Mouse (Mus musculus): Measurements from ENCODE around the gene Sgsm1. TPM values are rescaled to one million over a fixed set of nuclear protein-coding genes. Genes with fewer than 3 reads are reported as not detected.

Gene Sgsm1
- polyA plus RNA-seq, 1 experiment from 2014 or later: 0.57 TPM

GRCm38 (mm10) chr5:113334621-113335530, 24.3 kb upstream of the Sgsm1 start:
- H3K4me2 ChIP-seq (ENCODE audit: low read length): peak overlapping the region; percentile 52
- no peaks in the 10 kb centered on the region for H3K36me3 ChIP-seq (ENCODE audit: control insufficient read depth, insufficient read depth, low read length)
- H3K4me1 ChIP-seq (ENCODE audit: control insufficient read depth in 2 of 2, insufficient read depth in 2 of 2, low read length in 2 of 2): no peaks in the 10 kb centered on the region; a peak in 1 of 4 replicates
- no peak overlapping the region for H3K27ac ChIP-seq (replicated peaks in 1 of 2; ENCODE audit: control insufficient read depth in 1 of 2, insufficient read depth in 1 of 2, low read depth in 2 of 2, low read length in 2 of 2)
- no peak overlapping the region for H3K9ac ChIP-seq (ENCODE audit: low read length)
- WGBS: 7% methylated on average over 34 of the region's 34 CpGs
- H3K9me3 ChIP-seq (ENCODE audit: control insufficient read depth, low read length): peaks cover 2% of the 10 kb centered on the region; the same call in 1 of the 2 replicates
- H3K4me3 ChIP-seq (ENCODE audit: control insufficient read depth in 1 of 2, insufficient read depth in 1 of 2, low read depth in 1 of 2, low read length in 2 of 2): peak overlapping the region in 1 of 2 experiments; percentile 25; a peak in 2 of 4 replicates
- ATAC-seq (ENCODE audit: insufficient number of reproducible peaks, insufficient read depth, low FRiP score, low read depth): no peak
- peaks cover 83% of the 10 kb centered on the region for H3K27me3 ChIP-seq (ENCODE audit: control insufficient read depth, insufficient read depth, low read length)

DNA sequence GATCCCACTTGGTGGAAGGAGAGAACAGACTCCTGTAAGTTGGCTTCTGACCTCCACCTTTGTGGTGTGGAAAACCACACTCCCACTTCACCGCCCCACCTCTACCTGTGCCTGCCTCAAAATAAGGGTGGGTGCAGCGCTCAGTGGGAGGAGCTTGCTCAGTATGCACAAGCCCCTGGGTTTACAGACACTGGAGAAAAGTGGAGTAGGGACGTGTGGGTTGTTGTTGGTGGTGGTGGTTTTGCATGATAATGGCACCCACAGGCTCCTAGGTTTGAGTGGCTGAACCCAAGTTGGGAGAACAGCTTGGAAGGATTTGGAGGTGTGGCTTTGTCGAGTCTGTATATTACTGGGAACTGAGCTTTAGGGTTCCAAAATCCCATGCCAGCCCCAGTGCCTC, 22.3 kb upstream of the Sgsm1 start:
- Histone ChIP-seq H3K4me1 (ENCODE audit: control insufficient read depth in 2 of 2, insufficient read depth in 2 of 2, low read length in 2 of 2) (no peaks in the 10 kb centered on the region; a peak in 1 of 4 replicates), H3K27me3 (ENCODE audit: control insufficient read depth, insufficient read depth, low read length) (peaks cover 63% of the 10 kb centered on the region), H3K9ac (ENCODE audit: low read length) (no peak overlapping the region), H3K4me3 (ENCODE audit: control insufficient read depth in 1 of 2, insufficient read depth in 1 of 2, low read depth in 1 of 2, low read length in 2 of 2) (no peak overlapping the region), H3K4me2 (ENCODE audit: low read length) (no peak overlapping the region), H3K9me3 (ENCODE audit: control insufficient read depth, low read length) (peaks cover 11% of the 10 kb centered on the region), H3K36me3 (ENCODE audit: control insufficient read depth, insufficient read depth, low read length) (no peaks in the 10 kb centered on the region), H3K27ac (replicated peaks in 1 of 2; ENCODE audit: control insufficient read depth in 1 of 2, insufficient read depth in 1 of 2, low read depth in 2 of 2, low read length in 2 of 2) (no peak overlapping the region)
- ATAC-seq (ENCODE audit: insufficient number of reproducible peaks, insufficient read depth, low FRiP score, low read depth): no peak
- WGBS: 52% methylated on average over 4 of the region's 4 CpGs

GRCm38 (mm10) chr5:113332239-113332638, 21.7 kb upstream of the Sgsm1 start:
- H3K9me3 ChIP-seq (ENCODE audit: control insufficient read depth, low read length): peaks cover 11% of the 10 kb centered on the region
- H3K27ac ChIP-seq (replicated peaks in 1 of 2; ENCODE audit: control insufficient read depth in 1 of 2, insufficient read depth in 1 of 2, low read depth in 2 of 2, low read length in 2 of 2): no peak overlapping the region
- 22% methylated on average over 12 of the region's 12 CpGs for WGBS
- no peaks in the 10 kb centered on the region; a peak in 1 of 4 replicates for H3K4me1 ChIP-seq (ENCODE audit: control insufficient read depth in 2 of 2, insufficient read depth in 2 of 2, low read length in 2 of 2)
- no peak overlapping the region for H3K4me3 ChIP-seq (ENCODE audit: control insufficient read depth in 1 of 2, insufficient read depth in 1 of 2, low read depth in 1 of 2, low read length in 2 of 2)
- ATAC-seq (ENCODE audit: insufficient number of reproducible peaks, insufficient read depth, low FRiP score, low read depth): no peak
- peaks cover 57% of the 10 kb centered on the region for H3K27me3 ChIP-seq (ENCODE audit: control insufficient read depth, insufficient read depth, low read length)
- H3K4me2 ChIP-seq (ENCODE audit: low read length): no peak overlapping the region
- no peaks in the 10 kb centered on the region for H3K36me3 ChIP-seq (ENCODE audit: control insufficient read depth, insufficient read depth, low read length)
- no peak overlapping the region for H3K9ac ChIP-seq (ENCODE audit: low read length)

GRCm38 (mm10) chr5:113330202-113330601, 19.6 kb upstream of the Sgsm1 start:
- Histone ChIP-seq H3K36me3 (ENCODE audit: control insufficient read depth, insufficient read depth, low read length) (no peaks in the 10 kb centered on the region), H3K27ac (replicated peaks in 1 of 2; ENCODE audit: control insufficient read depth in 1 of 2, insufficient read depth in 1 of 2, low read depth in 2 of 2, low read length in 2 of 2) (no peak overlapping the region), H3K4me3 (ENCODE audit: control insufficient read depth in 1 of 2, insufficient read depth in 1 of 2, low read depth in 1 of 2, low read length in 2 of 2) (no peak overlapping the region), H3K4me2 (ENCODE audit: low read length) (no peak overlapping the region), H3K9me3 (ENCODE audit: control insufficient read depth, low read length) (peaks cover 11% of the 10 kb centered on the region), H3K9ac (ENCODE audit: low read length) (no peak overlapping the region), H3K27me3 (ENCODE audit: control insufficient read depth, insufficient read depth, low read length) (peaks cover 44% of the 10 kb centered on the region), H3K4me1 (ENCODE audit: control insufficient read depth in 2 of 2, insufficient read depth in 2 of 2, low read length in 2 of 2) (no peaks in the 10 kb centered on the region; a peak in 1 of 4 replicates)
- ATAC-seq (ENCODE audit: insufficient number of reproducible peaks, insufficient read depth, low FRiP score, low read depth): no peak
- 71% methylated on average over 3 of the region's 3 CpGs for WGBS

- no peak overlapping the region for H3K4me2 ChIP-seq (ENCODE audit: low read length)
- H3K9ac ChIP-seq (ENCODE audit: low read length): no peak overlapping the region
- H3K9me3 ChIP-seq (ENCODE audit: control insufficient read depth, low read length): peaks cover 11% of the 10 kb centered on the region
- 79% methylated on average over 8 of the region's 8 CpGs for WGBS
- ATAC-seq (ENCODE audit: insufficient number of reproducible peaks, insufficient read depth, low FRiP score, low read depth): no peak
- no peak overlapping the region for H3K27ac ChIP-seq (replicated peaks in 1 of 2; ENCODE audit: control insufficient read depth in 1 of 2, insufficient read depth in 1 of 2, low read depth in 2 of 2, low read length in 2 of 2)
- H3K27me3 ChIP-seq (ENCODE audit: control insufficient read depth, insufficient read depth, low read length): peaks cover 44% of the 10 kb centered on the region
- no peaks in the 10 kb centered on the region for H3K4me1 ChIP-seq (ENCODE audit: control insufficient read depth in 2 of 2, insufficient read depth in 2 of 2, low read length in 2 of 2)
- H3K36me3 ChIP-seq (ENCODE audit: control insufficient read depth, insufficient read depth, low read length): no peaks in the 10 kb centered on the region
- H3K4me3 ChIP-seq (ENCODE audit: control insufficient read depth in 1 of 2, insufficient read depth in 1 of 2, low read depth in 1 of 2, low read length in 2 of 2): no peak overlapping the region
Measured at GRCm38 (mm10) chr5:113329463-113329862, 18.9 kb upstream of the Sgsm1 start.

DNA sequence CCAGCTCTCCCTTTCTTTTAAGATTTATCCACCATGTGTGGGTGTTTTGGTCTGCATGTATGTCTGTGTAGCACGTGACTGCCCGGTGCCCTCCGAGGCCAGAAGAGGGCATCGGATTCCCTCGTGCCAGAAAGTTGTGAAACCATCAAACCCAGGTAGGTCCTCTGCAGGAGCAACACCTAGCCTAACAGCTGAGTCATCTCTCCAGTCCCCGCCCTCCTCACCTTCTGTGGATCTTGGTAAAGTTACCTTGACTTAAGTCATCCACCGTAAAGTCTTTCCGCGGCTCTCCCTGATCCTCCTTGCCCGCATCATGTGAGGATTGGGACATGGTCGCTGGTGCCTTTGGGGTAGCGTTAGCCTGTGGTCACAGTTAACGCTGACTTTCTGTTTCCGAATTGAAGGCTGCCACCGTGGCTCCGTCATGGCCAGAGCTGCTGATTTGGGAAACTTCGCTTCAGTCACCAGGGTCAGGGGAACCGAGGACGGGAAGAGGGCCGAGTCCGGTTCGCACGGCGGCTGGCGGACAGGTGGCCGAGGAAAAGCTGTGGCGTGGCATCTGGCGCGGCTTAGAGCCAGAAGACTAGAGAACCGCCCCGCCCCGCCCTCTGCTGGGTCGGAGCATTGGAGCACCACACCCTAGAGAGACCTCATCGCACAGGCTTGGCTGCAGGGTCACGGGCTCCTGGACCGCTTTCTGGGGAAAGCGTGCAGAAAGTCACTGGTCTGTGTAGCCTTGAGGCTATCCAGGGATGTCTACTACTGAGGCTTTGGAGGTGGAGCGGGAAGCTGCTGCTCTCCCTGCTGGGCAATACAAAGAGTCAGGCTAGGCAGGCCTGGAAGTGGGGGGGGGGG, 13.4 kb upstream of the Sgsm1 start:
- Histone ChIP-seq H3K36me3 (ENCODE audit: control insufficient read depth, insufficient read depth, low read length) (no peaks in the 10 kb centered on the region), H3K4me1 (ENCODE audit: control insufficient read depth in 2 of 2, insufficient read depth in 2 of 2, low read length in 2 of 2) (peaks cover 0 to 6% of the 10 kb centered on the region in 2 experiments; a peak in 1 of 4 replicates), H3K27me3 (ENCODE audit: control insufficient read depth, insufficient read depth, low read length) (peaks cover 42% of the 10 kb centered on the region), H3K27ac (replicated peaks in 1 of 2; ENCODE audit: control insufficient read depth in 1 of 2, insufficient read depth in 1 of 2, low read depth in 2 of 2, low read length in 2 of 2) (no peak overlapping the region), H3K4me2 (ENCODE audit: low read length) (peak overlapping the region; percentile 64), H3K9ac (ENCODE audit: low read length) (no peak overlapping the region), H3K9me3 (ENCODE audit: control insufficient read depth, low read length) (peaks cover 6% of the 10 kb centered on the region), H3K4me3 (ENCODE audit: control insufficient read depth in 1 of 2, insufficient read depth in 1 of 2, low read depth in 1 of 2, low read length in 2 of 2) (peak overlapping the region; percentile 29)
- no peak for ATAC-seq (ENCODE audit: insufficient number of reproducible peaks, insufficient read depth, low FRiP score, low read depth)
- WGBS: 5% methylated on average over 38 of the region's 38 CpGs

DNA sequence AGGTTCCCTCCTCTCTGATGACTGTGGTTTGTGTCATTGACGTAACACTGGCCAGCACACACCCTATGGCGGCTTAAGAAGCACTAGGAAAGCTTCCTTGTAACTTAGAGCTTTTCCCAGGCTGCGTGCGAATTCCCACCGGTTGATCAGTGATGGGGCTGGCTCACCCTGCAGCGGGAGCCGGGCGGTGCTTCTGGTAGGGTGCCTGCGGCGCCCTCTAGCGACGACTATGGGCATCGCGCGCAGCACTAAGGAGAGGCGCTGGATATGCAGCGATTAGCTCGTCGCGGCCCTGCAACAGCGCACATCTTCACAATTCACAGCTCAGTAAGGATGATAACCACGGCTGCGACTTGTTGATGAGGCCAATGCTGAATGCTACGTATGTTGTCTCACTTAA, 3.4 kb upstream of the Sgsm1 start:
- Histone ChIP-seq H3K4me3 (ENCODE audit: control insufficient read depth in 1 of 2, insufficient read depth in 1 of 2, low read depth in 1 of 2, low read length in 2 of 2) (no peak overlapping the region), H3K27me3 (ENCODE audit: control insufficient read depth, insufficient read depth, low read length) (peaks cover 42% of the 10 kb centered on the region)

More for the DNA sequence above, 3.4 kb upstream of the Sgsm1 start:
- no peak overlapping the region for H3K27ac ChIP-seq (replicated peaks in 1 of 2; ENCODE audit: control insufficient read depth in 1 of 2, insufficient read depth in 1 of 2, low read depth in 2 of 2, low read length in 2 of 2)
- H3K9ac ChIP-seq (ENCODE audit: low read length): no peak overlapping the region
- H3K36me3 ChIP-seq (ENCODE audit: control insufficient read depth, insufficient read depth, low read length): no peaks in the 10 kb centered on the region
- peaks cover 4 to 6% of the 10 kb centered on the region in 2 experiments; a peak in 2 of 4 replicates for H3K4me1 ChIP-seq (ENCODE audit: control insufficient read depth in 2 of 2, insufficient read depth in 2 of 2, low read length in 2 of 2)
- no peak for ATAC-seq (ENCODE audit: insufficient number of reproducible peaks, insufficient read depth, low FRiP score, low read depth)
- peaks cover 6% of the 10 kb centered on the region for H3K9me3 ChIP-seq (ENCODE audit: control insufficient read depth, low read length)
- H3K4me2 ChIP-seq (ENCODE audit: low read length): no peak overlapping the region
- WGBS: 2% methylated on average over 24 of the region's 24 CpGs
